Mouse (Mus musculus) cerebellum, adult 8-10 months (tissue): Measurements from ENCODE around the gene Edem3.
A peak's percentile ranks its signal among the peaks of the same experiment; 100 is the strongest.
"Not testable (repeated sequence)": the region's sequence is repeated elsewhere in the genome, so short reads cannot be mapped to it uniquely, and the experiment has no call there.

Experiments used
- DNase-seq: peaks from one replicate; pipeline ENCODE4 v3.0.0; 2022

Gene Edem3

DNA sequence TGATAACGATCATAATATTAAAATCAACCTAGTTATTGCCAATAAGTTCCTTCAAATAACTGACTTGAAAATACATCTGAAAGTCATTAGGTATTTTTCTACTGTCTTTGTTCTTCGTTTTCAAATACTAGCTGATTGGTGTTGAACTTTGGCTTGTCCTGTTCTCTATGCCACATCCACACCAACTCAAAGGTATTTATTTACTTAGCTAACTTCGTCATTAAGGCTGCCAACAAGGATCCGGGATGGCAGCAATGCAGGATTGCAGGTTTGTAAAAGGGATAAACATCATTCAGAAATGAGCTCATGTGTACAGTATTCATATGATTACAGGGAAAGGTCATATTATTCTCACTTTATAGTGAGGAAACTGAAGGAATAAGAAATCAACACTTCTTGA is 2.2 kb upstream of the Edem3 start:
- DNase-seq, result no peak

DNA sequence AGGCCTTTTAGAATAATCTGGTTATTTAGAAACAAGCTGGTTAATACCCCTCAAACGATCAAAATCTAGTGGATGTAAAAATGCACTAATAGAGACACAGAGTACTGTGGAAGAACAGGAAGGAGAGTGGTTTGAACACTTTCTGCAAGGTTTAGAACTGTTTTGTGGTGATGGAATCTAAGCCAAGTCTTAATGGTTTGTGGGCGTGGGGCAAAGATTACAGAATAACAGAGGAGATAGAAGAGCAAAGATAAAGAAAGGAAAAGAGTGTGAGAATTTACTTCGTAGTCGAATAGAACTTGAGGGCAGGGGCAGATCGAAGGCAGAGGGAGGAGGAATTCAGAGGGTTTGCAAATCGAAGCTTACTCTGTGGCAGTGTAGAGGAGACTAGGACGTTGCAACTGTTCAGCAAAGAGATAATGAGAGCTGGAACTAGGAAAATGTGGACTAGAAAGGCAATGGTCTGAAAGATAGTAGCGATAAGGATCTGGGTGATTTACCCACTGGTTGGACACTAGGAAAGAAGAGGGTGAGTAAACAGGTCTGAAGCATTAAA is 1.7 kb upstream of the Edem3 start:
- no peak for DNase-seq

GRCm38 (mm10) chr1:151754028-151754489 is 1.1 kb upstream of the Edem3 start:
- DNase-seq, result peak; percentile 22

- DNase-seq, result no peak
Measured at GRCm38 (mm10) chr1:151755660-151756424, 671 bp downstream of the Edem3 start.

GRCm38 (mm10) chr1:151756425-151756728 is 1.2 kb downstream of the Edem3 start:
- no peak for DNase-seq

DNA sequence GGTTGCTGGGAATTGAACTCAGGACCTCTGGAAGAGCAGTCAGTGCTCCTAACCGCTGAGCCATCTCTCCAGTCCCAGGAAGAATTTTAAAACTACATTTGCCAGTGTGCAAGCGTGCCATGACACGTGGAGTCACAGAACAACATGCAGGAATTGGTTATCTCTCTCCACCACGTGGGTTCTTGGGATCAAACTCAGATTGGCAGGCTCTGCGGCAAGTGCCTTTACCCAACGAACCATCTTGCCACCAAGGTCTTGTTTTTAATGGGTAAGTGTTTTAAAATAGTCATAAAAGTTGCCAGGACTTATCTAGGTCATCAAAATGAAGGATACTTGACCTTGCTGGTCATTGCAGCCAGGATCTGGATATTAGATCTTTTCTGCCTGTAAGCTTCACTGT is 3.1 kb downstream of the Edem3 start:
- DNase-seq, result no peak

DNA sequence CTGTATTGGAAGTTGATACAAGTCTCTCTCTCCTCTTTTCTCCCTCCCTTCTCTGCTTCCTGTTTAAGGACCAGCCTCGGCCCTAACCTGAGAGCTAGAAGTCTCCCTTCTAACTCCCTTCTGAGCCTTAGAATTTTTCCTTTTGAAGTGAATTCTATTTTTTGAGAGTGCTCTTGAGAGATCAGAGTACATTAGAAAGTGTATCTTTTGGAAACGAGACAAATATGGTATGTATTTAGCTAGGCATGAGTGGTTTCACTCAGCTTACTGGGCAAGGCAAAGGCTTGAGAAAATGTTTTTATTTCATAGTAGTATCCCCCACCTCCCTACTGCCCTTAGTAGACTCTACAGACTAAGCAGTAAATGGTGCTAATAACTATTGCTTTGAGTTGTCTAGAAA is 3.8 kb downstream of the Edem3 start:
- DNase-seq, result no peak

- no peak for DNase-seq
Measured at GRCm38 (mm10) chr1:151764236-151764635, 9.1 kb downstream of the Edem3 start.

DNA sequence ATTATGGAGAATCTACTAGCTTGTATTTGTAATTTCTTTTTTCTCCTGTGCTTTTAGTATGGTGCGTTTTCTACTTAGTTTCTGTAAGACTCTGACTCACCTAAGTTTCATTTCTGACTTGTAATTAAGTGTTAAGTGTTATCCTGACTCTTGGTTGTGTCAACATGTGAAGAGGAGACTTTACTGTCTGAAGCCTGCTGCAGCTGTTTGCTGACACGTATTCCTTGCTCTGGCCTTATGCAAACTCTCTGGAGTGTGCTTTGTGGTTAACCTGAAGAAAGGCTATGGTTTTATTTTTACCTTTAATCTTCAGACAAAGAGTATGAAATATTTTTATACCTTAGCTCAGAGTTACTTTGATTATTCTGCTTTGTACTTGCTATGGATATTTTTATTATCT is 11.0 kb downstream of the Edem3 start:
- DNase-seq, result no peak

- no peak for DNase-seq
Measured at GRCm38 (mm10) chr1:151766976-151767654, 11.9 kb downstream of the Edem3 start.

- no peak for DNase-seq
Measured at GRCm38 (mm10) chr1:151769200-151769913, 14.2 kb downstream of the Edem3 start.

DNA sequence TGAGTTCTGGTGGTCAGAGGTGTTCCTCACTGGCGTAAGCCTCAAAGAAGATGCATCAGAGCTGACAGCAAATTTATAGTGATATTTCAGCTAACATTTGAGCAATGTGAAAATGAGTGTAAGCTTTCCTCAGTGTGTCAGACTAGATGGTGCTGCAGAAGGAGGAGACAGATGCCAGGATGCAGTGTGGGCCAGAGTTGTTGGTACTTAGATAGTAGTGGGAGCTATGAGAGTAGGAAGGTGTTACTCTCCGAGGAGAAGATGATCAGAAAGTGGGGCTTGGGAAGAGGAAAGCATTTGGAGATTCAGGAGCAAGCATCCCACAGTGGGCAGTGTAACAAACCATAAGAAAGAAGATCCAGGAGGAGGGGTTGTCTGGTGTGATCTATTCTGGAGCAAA is 22.4 kb downstream of the Edem3 start:
- DNase-seq, result no peak

DNA sequence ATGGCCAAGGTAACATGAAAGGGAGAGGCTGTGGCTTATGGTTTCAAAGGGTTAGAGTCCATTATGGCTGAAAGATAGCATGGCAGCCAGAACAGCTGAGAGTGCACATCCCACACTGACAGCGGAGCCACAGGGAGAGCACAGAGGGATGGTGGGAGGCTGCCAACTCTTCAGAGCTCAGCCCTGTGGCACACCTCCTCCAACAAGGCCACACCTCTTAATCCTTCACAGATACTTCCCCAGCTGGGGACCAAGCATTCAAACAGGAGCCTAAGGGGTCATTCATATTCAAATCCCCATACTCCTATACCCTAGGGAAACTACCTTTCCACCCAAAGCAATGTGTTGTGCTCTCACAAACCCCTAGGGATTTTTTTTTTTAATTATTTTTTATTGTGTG is 23.4 kb downstream of the Edem3 start:
- no peak for DNase-seq

DNA sequence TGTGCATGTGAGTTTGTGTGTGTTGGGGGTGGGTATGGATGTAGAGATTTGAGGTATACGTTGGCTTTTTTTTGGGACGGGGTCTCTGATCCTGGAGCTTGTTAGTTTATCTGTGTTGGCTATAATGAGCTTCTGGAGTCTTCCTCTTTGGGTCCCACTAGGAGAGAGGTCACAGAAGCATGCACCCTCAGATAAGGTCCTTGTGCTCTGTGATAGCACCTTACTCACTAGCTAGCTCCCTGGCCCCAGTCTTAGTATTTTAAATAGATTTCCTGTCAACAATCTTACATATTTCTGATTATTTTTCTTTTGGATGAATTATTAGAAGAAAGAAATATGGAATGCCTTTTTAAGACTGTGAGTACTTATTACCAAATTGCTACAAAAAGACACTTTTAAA is 24.1 kb downstream of the Edem3 start:
- DNase-seq, result no peak

GRCm38 (mm10) chr1:151781447-151781846 is 26.3 kb downstream of the Edem3 start:
- no peak for DNase-seq

DNA sequence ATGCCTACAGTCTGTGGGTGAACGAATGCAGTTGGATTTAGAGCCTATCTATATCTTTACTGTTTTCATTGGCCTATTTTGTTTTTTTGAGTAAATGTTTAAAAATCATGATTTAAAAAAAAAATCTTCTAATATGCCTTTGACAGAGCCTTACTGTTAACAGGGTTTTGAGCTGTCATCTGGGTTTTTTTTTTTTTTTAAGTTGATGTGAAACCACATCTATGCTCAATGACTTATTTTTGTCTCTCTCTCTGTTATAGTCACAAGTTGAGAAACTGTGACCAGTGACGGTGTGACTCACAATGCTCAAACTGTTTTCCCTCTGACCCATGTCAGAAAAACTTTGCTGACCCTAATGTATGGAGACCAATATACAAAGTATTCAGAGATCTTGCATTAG is 28.2 kb downstream of the Edem3 start:
- DNase-seq, result no peak

DNA sequence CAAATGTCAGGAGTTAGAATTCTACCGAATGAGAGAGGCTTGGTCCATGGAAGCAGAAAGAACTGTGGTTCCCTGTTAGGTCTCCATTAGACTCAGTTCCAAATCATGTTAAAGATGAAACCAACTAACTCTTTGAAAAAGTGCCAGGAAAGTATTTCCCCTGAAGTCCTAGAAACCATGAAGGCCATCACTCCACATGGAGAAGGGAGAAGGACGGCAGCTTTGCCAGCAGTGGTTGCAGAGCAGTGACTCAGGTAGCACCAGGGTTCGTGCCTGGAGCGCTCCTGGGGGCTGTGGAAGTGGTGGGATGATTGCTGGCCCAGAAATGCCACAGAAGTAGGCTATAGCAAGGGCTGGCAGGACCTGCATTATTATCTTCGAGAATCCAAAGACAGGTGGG is 31.2 kb downstream of the Edem3 start:
- no peak for DNase-seq

- DNase-seq, result no peak
Measured at GRCm38 (mm10) chr1:151789136-151789535, 34.0 kb downstream of the Edem3 start.

DNA sequence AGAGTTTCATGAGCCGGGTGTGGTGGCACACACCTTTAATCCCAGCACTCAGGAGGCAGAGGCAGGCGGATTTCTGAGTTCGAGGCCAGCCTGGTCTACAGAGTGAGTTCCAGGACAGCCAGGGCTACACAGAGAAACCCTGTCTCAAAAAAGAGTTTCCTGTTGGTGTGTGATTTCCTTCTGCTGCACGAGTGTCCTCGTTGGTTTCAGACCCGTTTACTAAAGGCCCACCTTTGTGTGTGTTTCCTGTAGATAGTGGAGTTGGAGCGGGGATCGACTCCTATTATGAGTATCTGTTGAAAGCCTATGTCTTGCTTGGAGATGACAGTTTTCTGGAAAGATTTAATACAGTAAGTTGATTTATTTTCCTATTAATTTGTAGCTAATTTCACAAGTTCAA is 36.9 kb downstream of the Edem3 start:
- not testable (repeated sequence) for DNase-seq

DNA sequence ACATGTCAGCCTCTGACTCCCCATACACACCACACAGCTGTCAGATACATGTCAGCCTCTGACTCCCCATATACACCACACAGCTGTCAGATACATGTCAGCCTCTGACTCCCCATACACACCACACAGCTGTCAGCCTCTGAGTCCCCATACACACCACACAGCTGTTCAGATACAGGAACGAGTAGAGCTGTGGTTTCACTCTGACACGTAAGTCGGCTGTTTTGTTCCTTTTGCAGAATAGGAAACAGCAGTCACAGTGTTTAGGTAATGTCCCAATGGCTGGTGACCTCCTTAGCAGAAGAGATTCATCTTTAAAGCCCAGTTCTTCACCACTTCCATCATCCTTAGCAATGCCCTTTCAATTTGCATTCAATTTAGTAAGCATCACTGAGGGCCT is 47.6 kb downstream of the Edem3 start:
- not testable (repeated sequence) for DNase-seq

DNA sequence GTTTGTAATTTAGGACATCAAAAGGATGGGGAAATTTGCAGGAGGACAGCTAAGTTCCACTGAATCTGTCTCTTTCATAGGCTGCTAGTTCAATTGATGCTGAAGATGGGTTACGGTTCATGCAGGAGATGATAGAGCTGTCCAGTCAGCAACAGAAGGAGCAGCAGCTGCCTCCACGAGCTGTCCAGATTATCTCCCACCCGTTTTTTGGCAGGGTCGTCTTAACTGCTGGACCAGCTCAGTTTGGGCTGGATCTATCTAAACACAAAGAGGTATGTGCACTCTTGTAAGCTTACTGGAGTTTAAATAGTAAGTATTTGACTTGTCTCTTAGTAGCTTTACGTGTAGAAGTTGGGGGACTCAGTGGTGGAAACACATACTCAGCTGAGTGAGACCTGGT is 52.1 kb downstream of the Edem3 start:
- DNase-seq, result no peak

- no peak for DNase-seq
Measured at GRCm38 (mm10) chr1:151810628-151811421, 55.7 kb downstream of the Edem3 start.

DNA sequence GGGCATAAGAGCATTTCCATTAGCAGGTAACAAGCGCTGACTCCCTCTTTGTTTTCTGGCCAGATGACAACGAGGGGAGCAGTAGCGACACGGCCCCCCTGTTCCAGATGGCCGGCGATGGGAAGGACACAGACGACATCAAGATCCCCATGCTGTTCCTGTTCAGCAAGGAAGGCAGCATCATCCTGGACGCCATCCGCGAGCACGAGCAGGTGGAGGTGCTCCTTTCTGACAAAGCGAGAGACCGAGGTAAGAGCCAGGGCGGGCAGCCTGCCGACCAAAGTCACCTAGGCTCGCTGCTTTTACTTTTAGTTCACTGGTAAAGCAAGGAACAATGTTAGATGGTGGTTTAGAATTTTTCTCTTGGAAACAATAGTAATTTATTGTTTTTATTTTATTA is 56.3 kb downstream of the Edem3 start:
- DNase-seq, result no peak
